Mouse (Mus musculus) brain, embryonic 14.5 days (tissue): ENCODE results near the gene Prr5. TPM values are rescaled to one million over a fixed set of nuclear protein-coding genes. Genes with fewer than 3 reads are reported as not detected.

Experiments used
- DNase-seq: peaks from one replicate; pipeline ENCODE4 v3.0.0-alpha.2; 2011; ENCODE audit warnings: low read depth
- CTCF ChIP-seq: fragments of 200-500 bp; IDR thresholded peaks from 2 replicates; pipeline ENCODE4 v1.5.1; 2012; ENCODE audit warnings: inconsistent platforms, mild to moderate bottlenecking, moderate library complexity, borderline replicate concordance; ENCODE audit not compliant: insufficient read depth, insufficient read length; ENCODE audit errors: extremely low read depth
- POLR2A ChIP-seq: fragments of 200-500 bp; IDR thresholded peaks from 2 replicates; pipeline ENCODE4 v1.6.1; 2012; ENCODE audit warnings: mild to moderate bottlenecking, inconsistent platforms, borderline replicate concordance; ENCODE audit not compliant: poor library complexity, insufficient read depth, insufficient read length, severe bottlenecking; ENCODE audit errors: extremely low read depth
- polyA plus RNA-seq: library from polyadenylated mRNA; depleted of rRNA; stranded (reverse); fragments of >200 nt; gene quantifications from 2 replicates; pipeline ENCODE4 v1.2.3, GENCODE M21; 2012; rRNA removed

The Prr5 gene
- polyA plus RNA-seq, 1 experiment, result 20.9 TPM

GRCm38 (mm10) chr15:84729685-84730084 lies 60.3 kb downstream of the Prr5 start:
- TF ChIP-seq POLR2A, result no peak
- TF ChIP-seq CTCF, result no peak
- peak; percentile 47 for DNase-seq

- no peak for DNase-seq
- TF ChIP-seq POLR2A, result no peak
- TF ChIP-seq CTCF, result no peak
Observed at GRCm38 (mm10) chr15:84730893-84731292, 61.5 kb downstream of the Prr5 start.

GRCm38 (mm10) chr15:84731676-84732424 lies 62.4 kb downstream of the Prr5 start:
- DNase-seq, result no peak
- TF ChIP-seq CTCF, result no peak
- no peak for TF ChIP-seq POLR2A

- TF ChIP-seq CTCF (no peak), POLR2A (no peak)
- DNase-seq, result no peak
Observed at GRCm38 (mm10) chr15:84732425-84732749, 63.0 kb downstream of the Prr5 start.

- peak; percentile 74 for DNase-seq
- TF ChIP-seq POLR2A, result no peak
- TF ChIP-seq CTCF, result no peak
Observed at GRCm38 (mm10) chr15:84736346-84736993, 67.0 kb downstream of the Prr5 start.

- TF ChIP-seq POLR2A (no peak), CTCF (no peak)
- DNase-seq, result no peak
Observed at GRCm38 (mm10) chr15:84736994-84737346, 67.5 kb downstream of the Prr5 start.

GRCm38 (mm10) chr15:84738246-84738645 lies 68.8 kb downstream of the Prr5 start:
- TF ChIP-seq POLR2A (no peak), CTCF (no peak)
- DNase-seq, result no peak

GRCm38 (mm10) chr15:84741573-84741972 lies 72.2 kb downstream of the Prr5 start:
- DNase-seq, result no peak
- no peak for TF ChIP-seq CTCF
- no peak for TF ChIP-seq POLR2A

GRCm38 (mm10) chr15:84743347-84743746 lies 73.9 kb downstream of the Prr5 start:
- DNase-seq, result no peak
- TF ChIP-seq POLR2A (no peak), CTCF (no peak)

GRCm38 (mm10) chr15:84744308-84744707 lies 74.9 kb downstream of the Prr5 start:
- TF ChIP-seq POLR2A (no peak), CTCF (no peak)
- no peak for DNase-seq

- DNase-seq, result no peak
- TF ChIP-seq CTCF, result no peak
- TF ChIP-seq POLR2A, result no peak
Observed at GRCm38 (mm10) chr15:84745831-84746230, 76.4 kb downstream of the Prr5 start.

Other genes starting within 250 kb of the Prr5 start
- gene Shisal1, start 222.5 kb upstream of the Prr5 start, polyA plus RNA-seq, result 28.5 and 36.5 TPM in 2 replicates
- 50.4 and 70.9 TPM in 2 replicates for gene Rtl6, start 111.8 kb upstream of the Prr5 start, polyA plus RNA-seq
- gene Arhgap8, start 50.4 kb downstream of the Prr5 start, polyA plus RNA-seq, result 0.44 and 0.81 TPM in 2 replicates
- 105 and 130 TPM in 2 replicates for gene Phf21b, start 186.4 kb downstream of the Prr5 start, polyA plus RNA-seq